Mouse (Mus musculus): Measurements from ENCODE around the gene Ccer2.

- TF ChIP-seq CTCF (IDR thresholded peaks at IDR 0.05; ENCODE audit: low read depth): no peak
- TF ChIP-seq EP300 (IDR thresholded peaks at IDR 0.05; ENCODE audit: low read depth): no peak
Observed at GRCm38 (mm10) chr7:28791706-28792105, 35.7 kb downstream of the Ccer2 start.

Data from heart, postnatal 0 days (tissue).